Mouse (Mus musculus): ENCODE measurements around the gene Inafm2. TPM values are rescaled to one million over a fixed set of nuclear protein-coding genes. Genes with fewer than 3 reads are reported as not detected.

The Inafm2 gene
- polyA plus RNA-seq, 1 experiment: 10.3 TPM

GRCm38 (mm10) chr2:118750476-118750875, 4.9 kb downstream of the Inafm2 start:
- Histone ChIP-seq H3K27me3 (ENCODE audit: control insufficient read depth, insufficient read depth, insufficient read length) (no peaks in the 10 kb centered on the region), H3K36me3 (ENCODE audit: control insufficient read depth, insufficient read depth) (peaks cover 13% of the 10 kb centered on the region)
- TF ChIP-seq MYOD1 (IDR thresholded peaks at IDR 0.05; ENCODE audit: control insufficient read depth, insufficient read length, low read depth): no peak
- TF ChIP-seq USF1 (IDR thresholded peaks at IDR 0.05; ENCODE audit: low read depth): no peak
- TF ChIP-seq MYOG (IDR thresholded peaks at IDR 0.05; ENCODE audit: control insufficient read depth, extremely low read depth, insufficient read length): no peak
- no peak for TF ChIP-seq CEBPB (IDR thresholded peaks at IDR 0.05; ENCODE audit: low read depth)
- no peak for TF ChIP-seq FOSL1 (IDR thresholded peaks at IDR 0.05; ENCODE audit: insufficient read depth, low read length, poor library complexity, severe bottlenecking)
- no peak for TF ChIP-seq MAX (IDR thresholded peaks at IDR 0.05)
- no peak for TF ChIP-seq CTCF (IDR thresholded peaks at IDR 0.05; ENCODE audit: control insufficient read depth, insufficient read depth, insufficient read length)

DNA sequence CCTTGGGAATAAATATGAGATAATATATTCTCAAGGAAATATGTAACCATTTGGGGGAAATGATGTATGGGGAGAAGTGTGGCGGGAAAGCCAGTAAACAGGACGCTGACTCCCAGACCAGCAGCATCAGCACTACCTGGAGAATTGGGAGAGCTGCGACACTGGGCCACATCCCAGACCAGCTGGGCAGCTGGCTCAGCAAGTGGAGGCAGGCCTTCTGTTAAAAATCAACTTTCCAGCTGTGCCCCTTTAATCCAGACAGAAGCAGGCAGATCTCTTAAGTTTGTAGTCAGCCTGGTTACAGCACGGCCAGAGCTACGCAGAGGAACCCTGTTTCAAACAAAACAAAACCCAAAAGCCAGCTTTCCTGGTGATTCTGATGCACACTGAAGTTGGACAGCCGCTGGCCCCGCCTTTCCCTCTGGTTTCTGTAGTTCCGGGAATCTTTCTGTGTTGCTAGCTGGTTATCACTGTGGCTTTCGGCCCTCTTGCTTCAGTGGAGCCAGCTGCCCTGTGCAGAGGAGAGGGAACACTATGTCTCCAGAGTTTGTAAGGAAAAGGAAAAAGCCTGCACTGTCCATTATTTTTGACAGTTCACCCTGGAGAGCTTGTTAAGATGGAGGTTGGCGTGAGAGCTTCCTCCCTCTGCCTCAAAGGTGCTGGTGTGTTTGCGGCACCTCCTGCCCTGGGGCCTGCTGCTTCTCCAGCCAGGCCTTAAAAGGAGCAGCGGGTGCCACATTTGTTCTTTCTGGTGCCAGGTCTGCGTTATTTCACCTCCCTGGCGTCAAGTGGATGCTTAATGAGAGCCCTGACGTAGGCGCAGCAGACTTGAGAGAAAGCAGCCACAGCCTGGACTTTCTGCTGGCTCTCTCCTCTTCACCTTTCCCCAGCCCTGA, 6.6 kb downstream of the Inafm2 start:
- peaks cover 11% of the 10 kb centered on the region for H3K79me2 ChIP-seq (ENCODE audit: control insufficient read depth, insufficient read depth)
- H3K79me3 ChIP-seq (ENCODE audit: low read depth): no peaks in the 10 kb centered on the region
- no peak overlapping the region for H3K4me3 ChIP-seq (ENCODE audit: insufficient read depth, poor library complexity, severe bottlenecking)
- no peak overlapping the region for H3ac ChIP-seq (ENCODE audit: control insufficient read depth, insufficient read length, low read depth)
- no peaks in the 10 kb centered on the region for H3K27me3 ChIP-seq (ENCODE audit: control insufficient read depth, insufficient read depth, insufficient read length)
- H3K36me3 ChIP-seq (ENCODE audit: control insufficient read depth, insufficient read depth): peaks cover 28% of the 10 kb centered on the region
- TF ChIP-seq USF1 (IDR thresholded peaks at IDR 0.05; ENCODE audit: low read depth) (no peak), MYOG (IDR thresholded peaks at IDR 0.05; ENCODE audit: control insufficient read depth, extremely low read depth, insufficient read length) (no peak), CEBPB (IDR thresholded peaks at IDR 0.05; ENCODE audit: low read depth) (no peak), CTCF (IDR thresholded peaks at IDR 0.05; ENCODE audit: control insufficient read depth, insufficient read depth, insufficient read length) (no peak), MAX (IDR thresholded peaks at IDR 0.05) (no peak), MYOD1 (IDR thresholded peaks at IDR 0.05; ENCODE audit: control insufficient read depth, insufficient read length, low read depth) (no peak), FOSL1 (IDR thresholded peaks at IDR 0.05; ENCODE audit: insufficient read depth, low read length, poor library complexity, severe bottlenecking) (no peak)

More at GRCm38 (mm10) chr2:118750476-118750875, 4.9 kb downstream of the Inafm2 start:
- H3K79me2 ChIP-seq (ENCODE audit: control insufficient read depth, insufficient read depth): peaks cover 24% of the 10 kb centered on the region
- peaks cover 4% of the 10 kb centered on the region for H3K79me3 ChIP-seq (ENCODE audit: low read depth)
- no peak overlapping the region for H3K4me3 ChIP-seq (ENCODE audit: insufficient read depth, poor library complexity, severe bottlenecking)
- H3ac ChIP-seq (ENCODE audit: control insufficient read depth, insufficient read length, low read depth): no peak overlapping the region

DNA sequence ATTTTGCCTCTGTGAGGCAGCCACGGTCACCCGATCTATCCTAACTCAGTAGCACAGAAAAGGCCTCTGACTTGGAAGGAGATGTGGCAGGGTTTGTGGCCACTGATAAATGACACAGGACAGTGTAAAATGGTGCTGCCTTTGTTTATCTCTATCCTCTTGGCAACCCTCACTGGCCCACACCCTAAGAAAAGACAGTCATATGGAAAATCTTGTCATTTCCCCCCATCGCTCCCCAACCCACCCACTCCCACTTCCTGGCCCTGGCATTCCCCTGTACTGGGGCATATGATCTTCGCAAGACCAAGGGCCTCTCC, 7.2 kb downstream of the Inafm2 start:
- TF ChIP-seq MAX (IDR thresholded peaks at IDR 0.05) (no peak), FOSL1 (IDR thresholded peaks at IDR 0.05; ENCODE audit: insufficient read depth, low read length, poor library complexity, severe bottlenecking) (no peak)
- H3K79me2 ChIP-seq (ENCODE audit: control insufficient read depth, insufficient read depth): peaks cover 5% of the 10 kb centered on the region
- no peak overlapping the region for H3K4me3 ChIP-seq (ENCODE audit: insufficient read depth, poor library complexity, severe bottlenecking)
- H3ac ChIP-seq (ENCODE audit: control insufficient read depth, insufficient read length, low read depth): no peak overlapping the region
- peaks cover 35% of the 10 kb centered on the region for H3K36me3 ChIP-seq (ENCODE audit: control insufficient read depth, insufficient read depth)
- H3K79me3 ChIP-seq (ENCODE audit: low read depth): no peaks in the 10 kb centered on the region
- H3K27me3 ChIP-seq (ENCODE audit: control insufficient read depth, insufficient read depth, insufficient read length): no peaks in the 10 kb centered on the region

GRCm38 (mm10) chr2:118754143-118754542, 8.6 kb downstream of the Inafm2 start:
- no peak overlapping the region for H3K4me3 ChIP-seq (ENCODE audit: insufficient read depth, poor library complexity, severe bottlenecking)
- H3K79me3 ChIP-seq (ENCODE audit: low read depth): no peaks in the 10 kb centered on the region
- H3ac ChIP-seq (ENCODE audit: control insufficient read depth, insufficient read length, low read depth): no peak overlapping the region
- peaks cover 8% of the 10 kb centered on the region for H3K79me2 ChIP-seq (ENCODE audit: control insufficient read depth, insufficient read depth)
- H3K36me3 ChIP-seq (ENCODE audit: control insufficient read depth, insufficient read depth): peaks cover 36% of the 10 kb centered on the region
- H3K27me3 ChIP-seq (ENCODE audit: control insufficient read depth, insufficient read depth, insufficient read length): no peaks in the 10 kb centered on the region
- TF ChIP-seq FOSL1 (IDR thresholded peaks at IDR 0.05; ENCODE audit: insufficient read depth, low read length, poor library complexity, severe bottlenecking) (no peak), MYOD1 (IDR thresholded peaks at IDR 0.05; ENCODE audit: control insufficient read depth, insufficient read length, low read depth) (no peak), CTCF (IDR thresholded peaks at IDR 0.05; ENCODE audit: control insufficient read depth, insufficient read depth, insufficient read length) (no peak), CEBPB (IDR thresholded peaks at IDR 0.05; ENCODE audit: low read depth) (no peak), MYOG (IDR thresholded peaks at IDR 0.05; ENCODE audit: control insufficient read depth, extremely low read depth, insufficient read length) (no peak), USF1 (IDR thresholded peaks at IDR 0.05; ENCODE audit: low read depth) (no peak), MAX (IDR thresholded peaks at IDR 0.05) (no peak)

DNA sequence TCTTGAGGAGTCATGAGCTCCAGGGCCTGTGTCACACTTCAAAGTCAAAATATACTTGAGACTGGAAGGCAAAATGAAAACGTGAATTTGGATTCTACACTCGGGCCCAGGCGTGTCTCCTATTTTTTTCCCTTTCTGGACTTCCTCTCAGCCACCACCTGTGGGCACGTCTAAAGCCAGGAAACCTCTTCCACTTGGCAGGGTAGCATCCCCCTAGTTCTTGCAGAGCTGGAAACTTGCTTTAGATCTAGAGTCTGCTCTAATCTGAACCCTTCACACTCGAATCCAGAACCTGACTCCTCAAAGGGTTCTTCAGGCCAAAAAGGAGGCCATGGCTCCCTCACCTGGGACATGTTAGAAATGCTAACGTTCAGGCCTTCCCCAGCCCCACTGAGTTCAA, 9.8 kb downstream of the Inafm2 start:
- Histone ChIP-seq H3K79me3 (ENCODE audit: low read depth) (peaks cover 8% of the 10 kb centered on the region), H3K36me3 (ENCODE audit: control insufficient read depth, insufficient read depth) (peaks cover 49% of the 10 kb centered on the region), H3ac (ENCODE audit: control insufficient read depth, insufficient read length, low read depth) (no peak overlapping the region), H3K27me3 (ENCODE audit: control insufficient read depth, insufficient read depth, insufficient read length) (no peaks in the 10 kb centered on the region), H3K79me2 (ENCODE audit: control insufficient read depth, insufficient read depth) (peaks cover 21% of the 10 kb centered on the region), H3K4me3 (ENCODE audit: insufficient read depth, poor library complexity, severe bottlenecking) (no peak overlapping the region)
- TF ChIP-seq CEBPB (IDR thresholded peaks at IDR 0.05; ENCODE audit: low read depth) (no peak), MYOD1 (IDR thresholded peaks at IDR 0.05; ENCODE audit: control insufficient read depth, insufficient read length, low read depth) (no peak), FOSL1 (IDR thresholded peaks at IDR 0.05; ENCODE audit: insufficient read depth, low read length, poor library complexity, severe bottlenecking) (no peak), MYOG (IDR thresholded peaks at IDR 0.05; ENCODE audit: control insufficient read depth, extremely low read depth, insufficient read length) (no peak), USF1 (IDR thresholded peaks at IDR 0.05; ENCODE audit: low read depth) (no peak), MAX (IDR thresholded peaks at IDR 0.05) (no peak), CTCF (IDR thresholded peaks at IDR 0.05; ENCODE audit: control insufficient read depth, insufficient read depth, insufficient read length) (no peak)
